Mouse (Mus musculus): ENCODE measurements around the gene Kdm4c.

- TF ChIP-seq CTCF (IDR thresholded peaks at IDR 0.05), result no peak
- no peak for TF ChIP-seq EP300 (IDR thresholded peaks at IDR 0.05)
These were observed 19.6 kb downstream of the Kdm4c start for GRCm38 (mm10) chr4:74261879-74262278.

Measured in lung, postnatal 0 days (tissue).